Mouse (Mus musculus): ENCODE data around the gene Rexo2.
A peak's percentile ranks its signal among the peaks of the same experiment; 100 is the strongest.
"Not testable (repeated sequence)": the region's sequence is repeated elsewhere in the genome, so short reads cannot be mapped to it uniquely, and the experiment has no call there.

Rexo2 gene

GRCm38 (mm10) chr9:48472441-48473025, 7.9 kb downstream of the Rexo2 start:
- DNase-seq, result no peak

DNA sequence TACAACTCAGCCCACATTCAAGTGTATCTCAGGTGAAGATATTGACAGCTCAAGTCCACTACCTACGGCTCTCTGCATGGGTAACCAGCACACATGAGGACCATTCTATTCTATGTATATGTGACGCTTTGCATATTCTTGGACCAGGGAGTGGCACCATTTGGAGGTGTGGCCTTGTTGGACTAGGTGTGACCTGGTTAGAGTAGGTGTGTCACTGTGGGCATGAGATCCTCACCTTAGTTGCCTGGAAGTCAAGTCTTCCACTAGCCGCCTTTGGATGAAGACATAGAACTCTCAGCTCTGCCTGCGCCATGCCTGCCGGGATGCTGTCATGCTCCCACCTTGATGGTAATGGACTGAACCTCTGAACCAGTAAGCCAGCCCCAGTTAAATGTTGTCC, 13.0 kb downstream of the Rexo2 start:
- not testable (repeated sequence) for DNase-seq

GRCm38 (mm10) chr9:48466804-48467203, 13.6 kb downstream of the Rexo2 start:
- DNase-seq, result peak; percentile 49

DNA sequence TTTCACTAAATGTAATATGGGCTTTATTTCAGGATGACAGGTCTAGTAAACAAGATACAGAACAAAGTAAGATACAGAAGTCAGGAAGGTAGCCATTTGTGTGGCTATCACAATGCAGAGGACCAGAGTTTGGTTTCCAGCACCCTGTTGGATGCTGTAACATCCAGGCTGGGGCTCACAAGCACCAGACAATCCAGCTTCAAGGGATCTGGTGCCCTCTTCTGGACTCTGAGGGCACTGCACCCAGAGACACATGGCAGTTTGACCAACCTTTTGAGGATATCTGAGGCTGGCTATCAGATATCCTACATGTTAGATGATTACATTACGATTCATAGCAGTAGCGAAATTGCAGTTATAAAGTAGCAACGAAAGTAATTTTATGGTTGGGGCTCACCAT, 14.8 kb downstream of the Rexo2 start:
- no peak for DNase-seq

- no peak for DNase-seq
Observed at GRCm38 (mm10) chr9:48461545-48461944, 18.9 kb downstream of the Rexo2 start.

- DNase-seq, result no peak
Observed at GRCm38 (mm10) chr9:48460720-48461119, 19.7 kb downstream of the Rexo2 start.

DNA sequence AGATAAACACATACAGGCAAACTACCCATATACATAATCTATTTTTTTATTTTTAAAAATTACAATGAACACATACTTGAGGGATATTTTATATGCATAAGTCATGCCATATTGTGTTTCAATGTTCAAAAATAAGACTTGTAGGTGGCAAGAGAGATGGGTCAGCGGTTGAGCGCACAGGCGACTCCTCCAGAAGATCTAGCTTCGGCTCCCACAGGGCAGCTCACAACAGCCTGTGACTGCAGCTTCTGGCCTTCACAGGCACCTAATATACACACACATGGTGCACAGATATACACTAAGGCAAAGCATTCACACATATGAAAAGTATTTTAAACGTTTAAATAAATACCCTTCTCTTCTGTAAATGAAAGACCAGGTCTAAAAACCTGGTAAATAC, 21.0 kb downstream of the Rexo2 start:
- DNase-seq, result no peak

GRCm38 (mm10) chr9:48458879-48459278, 21.5 kb downstream of the Rexo2 start:
- DNase-seq, result no peak

GRCm38 (mm10) chr9:48455961-48456360, 24.5 kb downstream of the Rexo2 start:
- no peak for DNase-seq

GRCm38 (mm10) chr9:48450066-48450465, 30.4 kb downstream of the Rexo2 start:
- no peak for DNase-seq

- DNase-seq, result peak; percentile 9
Observed at GRCm38 (mm10) chr9:48447783-48448209, 32.6 kb downstream of the Rexo2 start.

GRCm38 (mm10) chr9:48444821-48445220, 35.6 kb downstream of the Rexo2 start:
- DNase-seq, result no peak

- no peak for DNase-seq
Observed at GRCm38 (mm10) chr9:48443873-48444272, 36.5 kb downstream of the Rexo2 start.

DNA sequence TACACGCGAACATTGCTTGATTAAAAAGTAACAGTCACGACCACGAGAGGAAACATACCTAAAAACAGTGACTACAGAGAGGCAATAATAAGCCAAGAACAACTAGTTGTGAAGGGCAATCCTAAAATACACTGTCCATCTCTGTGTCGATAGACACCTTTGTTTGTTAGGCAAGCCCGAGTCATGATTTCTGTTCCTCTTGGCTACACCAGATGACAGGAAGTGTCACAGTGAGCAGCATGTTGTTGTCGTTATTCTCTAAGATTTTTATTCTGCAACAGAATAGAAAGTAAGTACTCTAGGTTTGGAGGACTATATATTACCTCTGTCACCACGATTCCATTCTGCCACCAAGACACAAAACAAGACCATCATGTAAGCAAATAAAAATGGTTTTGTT, 48.0 kb downstream of the Rexo2 start:
- no peak for DNase-seq

GRCm38 (mm10) chr9:48427176-48427575, 53.2 kb downstream of the Rexo2 start:
- no peak for DNase-seq

GRCm38 (mm10) chr9:48423256-48423655, 57.2 kb downstream of the Rexo2 start:
- no peak for DNase-seq

GRCm38 (mm10) chr9:48422382-48422781, 58.0 kb downstream of the Rexo2 start:
- DNase-seq, result no peak

DNA sequence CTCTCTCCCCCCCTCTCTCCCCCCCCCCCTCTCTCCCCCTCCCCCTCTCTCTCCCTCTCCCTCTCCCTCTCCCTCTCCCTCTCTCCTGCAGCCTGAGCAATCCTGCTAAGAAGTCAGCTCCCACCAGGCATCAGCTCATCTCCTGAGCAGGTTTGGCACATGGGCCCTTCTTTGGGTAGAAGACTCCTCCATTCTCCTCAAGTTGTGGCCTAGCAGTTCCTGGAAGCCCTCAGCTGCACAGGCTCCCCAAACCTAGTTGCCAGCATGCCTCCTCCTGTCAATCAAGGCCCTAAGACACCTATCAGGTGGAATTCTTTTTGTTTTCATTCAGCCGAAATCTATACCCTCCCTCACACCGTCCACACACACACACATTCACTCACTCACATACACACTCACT, 58.9 kb downstream of the Rexo2 start:
- no peak for DNase-seq

GRCm38 (mm10) chr9:48421029-48421428, 59.4 kb downstream of the Rexo2 start:
- no peak for DNase-seq

DNA sequence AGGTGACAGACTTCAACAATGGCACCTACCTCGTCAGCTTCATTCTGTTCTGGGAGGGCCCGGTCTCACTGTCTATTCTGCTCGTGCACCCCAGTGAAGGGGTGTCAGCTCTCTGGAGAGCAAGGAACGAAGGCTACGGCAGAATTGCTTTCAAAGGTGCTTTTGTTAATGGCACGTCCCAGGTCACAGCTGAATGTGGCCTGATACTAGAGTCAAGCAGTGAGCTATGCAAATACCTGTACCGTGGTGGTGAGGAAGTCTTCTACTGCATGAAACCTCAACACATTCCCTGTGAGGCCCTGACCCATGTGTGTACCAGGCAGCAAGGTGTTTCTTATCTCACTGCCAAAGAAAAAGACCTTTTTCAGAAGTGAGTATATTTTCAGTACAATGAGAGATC, 60.0 kb downstream of the Rexo2 start:
- DNase-seq, result no peak

DNA sequence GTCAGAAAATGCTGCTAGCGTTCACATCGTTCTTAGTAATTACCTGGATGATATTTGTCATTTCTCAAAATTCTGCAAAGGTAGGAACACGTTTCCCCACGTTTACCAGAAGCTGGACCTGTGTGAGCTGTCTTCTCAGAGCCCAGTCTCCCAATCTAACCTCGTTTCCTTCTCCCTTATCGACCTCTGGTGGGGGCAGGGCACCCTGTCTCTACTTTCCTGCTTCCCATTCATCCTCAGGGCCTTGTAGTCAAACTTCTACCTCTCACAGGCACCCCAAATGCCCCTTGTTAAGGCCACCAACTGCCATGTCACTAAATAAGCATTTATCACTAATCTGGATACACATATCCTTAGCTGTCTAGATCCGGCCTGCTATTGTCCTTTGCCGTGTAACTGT, 61.6 kb downstream of the Rexo2 start:
- DNase-seq, result no peak

All from cerebellum, adult 8-10 months (tissue).